Mouse (Mus musculus) cerebellum, postnatal 10 days (tissue): ENCODE data around the gene Pphln1.
"Not testable (repeated sequence)": the region's sequence is repeated elsewhere in the genome, so short reads cannot be mapped to it uniquely, and the experiment has no call there.

ENCODE experiments used
- DNase-seq, 2 experiments: peaks; one replicate each; pipeline ENCODE4 v3.0.0; 2021; ENCODE audit warnings: mixed read lengths in 2 of 2

Pphln1 gene

DNA sequence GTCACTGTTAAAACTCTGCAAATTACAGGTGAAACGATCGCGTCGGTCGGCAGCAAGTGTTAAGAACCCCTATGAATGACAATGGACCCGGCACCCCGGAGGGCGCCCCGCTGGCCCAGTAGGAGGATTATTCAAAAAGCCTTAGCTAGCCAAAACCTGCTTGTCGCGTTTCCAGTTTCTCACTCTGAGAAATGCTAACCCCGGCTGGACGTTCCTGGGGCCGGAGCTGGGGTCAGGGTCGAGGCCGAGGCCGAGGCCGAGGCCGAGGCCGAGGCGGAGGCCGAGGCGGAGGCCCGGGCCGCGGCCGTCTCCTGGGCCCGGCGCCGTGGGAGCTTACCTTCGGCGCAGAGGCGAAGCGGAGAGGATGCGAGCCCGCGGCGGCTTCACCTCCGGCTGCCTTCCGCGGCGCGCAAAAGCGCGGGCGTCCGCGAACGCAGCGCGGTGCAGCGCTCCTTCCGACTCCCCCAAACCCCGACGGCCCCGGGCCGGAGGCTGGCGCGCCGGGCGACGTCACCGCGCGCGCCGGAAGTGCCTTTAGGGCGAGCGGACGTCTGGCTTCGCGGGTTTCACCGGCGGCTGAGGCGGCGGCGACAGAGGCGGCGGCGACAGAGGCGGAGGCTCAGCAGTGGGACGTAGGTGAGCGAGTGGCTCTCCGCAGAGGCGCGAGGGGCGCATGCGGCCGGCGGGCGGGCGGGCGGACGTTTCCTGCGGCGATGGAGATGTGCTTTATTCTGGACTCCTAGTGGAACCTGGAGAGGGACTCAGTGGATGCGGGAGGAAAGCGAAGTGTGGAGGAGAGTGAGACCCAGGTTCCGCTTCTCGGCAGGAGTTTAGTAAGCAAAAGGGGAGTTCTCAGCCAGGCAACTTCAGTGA, at the start of gene Pphln1, which contains the start of gene Zcrb1:
TSS of gene Pphln1 (plus strand) at position 525 of the 873 bp plus-strand sequence.
TSS of gene Zcrb1 (minus strand) at position 509 of the 873 bp plus-strand sequence.
- DNase-seq, result peak; percentile 91 to 93

DNA sequence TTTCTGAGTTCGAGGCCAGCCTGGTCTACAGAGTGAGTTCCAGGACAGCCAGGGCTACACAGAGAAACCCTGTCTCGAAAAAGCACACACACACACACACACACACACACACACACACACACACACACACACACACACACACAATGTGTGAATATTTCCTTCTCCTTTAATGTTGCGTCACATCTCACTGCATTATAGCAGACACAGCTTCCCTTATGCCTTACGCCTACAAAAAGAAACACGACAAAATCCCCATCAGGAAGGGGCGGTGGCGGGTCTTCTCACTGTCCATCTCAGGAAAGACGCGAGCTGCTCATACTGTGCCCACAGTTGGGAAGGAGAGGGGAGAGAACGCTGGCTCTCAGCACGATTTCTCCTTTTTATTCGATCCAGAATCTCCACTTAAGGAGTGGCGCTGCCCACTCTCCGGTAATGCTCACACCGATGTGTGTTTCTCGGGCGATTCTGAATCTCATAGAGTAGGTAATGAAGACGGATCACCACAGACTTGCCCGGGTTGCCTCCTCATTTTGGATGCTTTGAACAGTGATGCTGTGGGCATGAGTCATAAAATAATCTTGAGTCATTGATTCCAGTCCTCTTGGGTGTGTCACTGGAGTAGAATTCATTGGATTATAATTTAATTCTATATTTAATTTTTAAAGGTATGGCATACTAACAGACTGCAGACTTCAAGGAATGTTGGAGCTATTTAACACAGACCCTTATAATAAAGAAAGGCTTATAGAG, 39.6 kb upstream of the Pphln1 start:
- no peak for DNase-seq

DNA sequence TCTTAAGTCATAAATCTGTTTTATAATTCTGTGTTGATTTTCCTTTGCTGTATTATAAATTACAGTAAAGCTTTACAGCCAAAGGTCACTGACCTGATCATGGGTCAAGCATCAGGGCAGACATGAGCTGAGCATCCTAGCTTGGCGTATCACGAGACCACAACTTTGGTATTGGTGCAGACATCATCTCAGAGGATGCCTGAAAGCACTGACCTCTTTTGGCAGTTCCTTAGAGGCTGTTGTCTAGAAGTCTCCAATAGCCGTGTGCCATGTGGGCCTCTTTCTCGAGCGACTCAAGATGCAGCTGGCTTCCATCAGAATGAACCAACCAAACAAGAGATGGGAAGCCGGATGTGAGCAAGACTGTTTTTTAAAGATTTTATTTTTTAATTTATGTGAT, 32.6 kb upstream of the Pphln1 start:
- DNase-seq, result no peak

DNA sequence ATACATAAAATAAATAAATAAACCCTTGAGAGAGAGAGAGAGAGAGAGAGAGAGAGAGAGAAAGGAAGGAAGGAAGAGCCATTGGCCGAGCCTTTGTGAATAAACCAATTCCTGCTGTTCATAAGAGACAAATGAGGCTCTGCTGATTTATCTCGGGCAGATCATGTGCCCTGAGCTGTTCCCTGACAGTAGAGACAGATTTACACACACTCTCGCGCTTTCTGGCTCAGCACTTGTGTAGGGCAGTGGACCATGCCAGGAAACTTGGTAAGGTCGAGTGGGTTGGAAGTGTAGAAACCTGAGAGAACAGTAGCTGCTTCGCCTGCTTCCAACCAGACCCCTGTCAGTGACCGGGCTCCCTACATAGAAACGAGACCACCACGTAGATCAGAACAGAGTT, 29.6 kb upstream of the Pphln1 start:
- no peak for DNase-seq

DNA sequence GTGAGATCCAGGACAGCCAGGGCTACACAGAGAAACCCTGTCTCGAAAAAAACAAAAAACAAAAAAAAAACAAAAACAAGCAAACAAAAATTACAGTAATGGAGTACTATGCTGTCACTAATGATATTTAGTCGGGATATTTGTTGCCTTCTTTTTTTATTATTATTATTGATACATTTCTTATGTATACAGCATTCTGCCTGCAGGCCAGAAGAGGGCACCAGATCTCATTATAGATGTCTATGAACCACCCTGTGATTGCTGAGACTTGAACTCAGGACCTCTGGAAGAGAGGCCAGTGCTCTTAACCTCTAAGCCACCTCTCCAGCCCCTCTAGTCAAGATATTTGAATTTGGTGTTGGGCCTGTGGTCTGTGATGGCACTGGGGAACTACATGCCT, 26.3 kb upstream of the Pphln1 start:
- no peak for DNase-seq

DNA sequence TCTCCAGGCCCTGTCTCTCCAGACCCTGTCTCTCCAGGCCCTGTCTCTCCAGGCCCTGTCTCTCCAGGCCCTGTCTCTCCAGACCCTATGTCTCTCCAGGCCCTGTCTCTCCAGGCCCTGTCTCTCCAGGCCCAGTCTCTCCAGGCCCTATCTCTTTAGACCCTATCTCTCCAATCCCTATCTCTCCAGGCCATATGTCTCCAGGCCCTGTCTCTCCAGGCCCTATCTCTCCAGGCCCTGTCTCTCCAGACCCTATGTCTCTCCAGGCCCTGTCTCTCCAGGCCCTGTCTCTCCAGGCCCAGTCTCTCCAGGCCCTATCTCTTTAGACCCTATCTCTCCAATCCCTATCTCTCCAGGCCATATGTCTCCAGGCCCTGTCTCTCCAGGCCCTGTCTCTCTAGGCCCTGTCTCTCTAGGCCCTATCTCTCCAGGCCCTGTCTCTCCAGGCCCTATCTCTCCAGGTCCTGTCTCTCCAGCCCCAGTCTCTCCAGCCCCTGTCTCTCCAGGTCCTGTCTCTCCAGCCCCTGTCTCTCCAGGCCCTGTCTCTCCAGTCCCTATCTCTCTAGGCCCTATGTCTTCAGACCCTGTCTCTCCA, 25.5 kb upstream of the Pphln1 start:
- DNase-seq, result not testable (repeated sequence)

DNA sequence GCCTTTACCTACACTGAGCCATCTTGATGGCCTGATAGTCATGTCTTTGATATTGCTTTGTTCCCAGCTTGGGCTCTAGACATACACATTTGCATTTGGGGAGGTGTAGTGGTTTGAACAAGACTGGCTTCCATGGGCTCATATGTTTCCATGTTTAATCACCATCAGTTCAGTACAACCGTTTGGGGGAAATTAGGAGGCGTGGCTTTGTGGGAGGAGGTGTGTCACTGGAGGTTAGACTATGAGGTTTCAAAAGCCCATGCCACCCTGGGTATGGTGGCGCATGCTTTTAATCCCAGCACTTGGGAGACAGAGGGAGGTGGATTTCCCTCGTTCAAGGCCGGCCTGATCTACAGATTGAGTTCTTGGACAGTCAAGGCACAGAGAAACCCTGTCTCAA, 22.5 kb upstream of the Pphln1 start:
- no peak for DNase-seq

DNA sequence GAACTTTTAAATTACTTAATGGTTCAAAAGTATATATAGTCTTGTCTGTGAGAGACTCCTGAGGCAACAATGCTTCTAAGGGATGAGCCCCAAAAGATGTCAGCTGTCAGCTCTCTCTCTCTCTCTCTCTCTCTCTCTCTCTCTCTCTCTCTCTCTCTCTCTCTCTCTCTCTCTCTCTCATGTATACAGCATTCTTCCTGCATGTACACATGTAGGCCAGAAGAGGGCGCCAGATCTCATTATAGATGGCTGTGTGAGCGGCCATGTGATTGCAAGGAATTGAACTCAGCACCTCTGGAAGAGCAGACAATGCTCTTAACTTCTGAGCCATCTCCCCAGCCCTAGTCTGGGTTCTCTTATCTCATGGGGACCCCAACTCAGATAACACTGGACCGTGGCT, 19.0 kb upstream of the Pphln1 start:
- no peak for DNase-seq

DNA sequence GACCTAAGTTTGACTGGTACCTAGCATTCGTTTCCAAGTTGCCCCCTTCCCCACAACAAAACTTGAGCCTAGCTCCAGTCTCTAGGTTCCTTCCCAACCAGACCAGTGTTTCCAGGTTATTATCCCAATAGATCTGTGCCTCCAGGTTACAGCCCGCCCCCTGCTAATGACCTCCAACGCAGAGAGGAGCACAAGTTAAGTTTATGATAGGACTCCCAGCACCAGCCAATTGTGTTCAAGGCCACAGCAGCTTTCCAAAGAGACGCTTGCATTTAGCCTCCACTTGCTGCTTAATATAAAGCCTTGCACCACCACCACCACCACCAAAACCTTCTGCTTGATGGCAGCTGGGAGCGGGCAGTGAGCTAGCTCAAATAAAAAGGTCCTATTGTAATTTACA, 16.8 kb upstream of the Pphln1 start:
- DNase-seq, result no peak

DNA sequence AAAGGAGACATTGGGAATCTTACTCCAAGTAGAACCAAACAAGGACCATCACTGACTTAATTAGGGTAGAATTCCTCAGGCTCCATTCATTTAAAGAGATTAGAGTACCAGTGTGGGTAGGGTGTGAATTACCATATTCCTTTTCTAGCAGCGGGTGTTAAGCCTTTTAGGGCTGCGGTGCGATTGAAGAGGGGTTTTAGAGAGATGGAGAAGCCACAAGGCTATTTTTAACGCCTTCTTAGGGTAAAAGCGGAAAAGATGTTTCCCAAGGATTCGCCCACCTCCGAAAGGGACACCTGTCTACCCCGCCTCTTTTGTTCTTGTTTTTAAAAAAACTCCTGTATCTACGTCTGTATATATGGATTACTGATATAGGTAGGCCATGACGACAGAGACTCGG, 881 bp upstream of the Pphln1 start:
- DNase-seq, result peak in 1 of 2 experiments; percentile 13

DNA sequence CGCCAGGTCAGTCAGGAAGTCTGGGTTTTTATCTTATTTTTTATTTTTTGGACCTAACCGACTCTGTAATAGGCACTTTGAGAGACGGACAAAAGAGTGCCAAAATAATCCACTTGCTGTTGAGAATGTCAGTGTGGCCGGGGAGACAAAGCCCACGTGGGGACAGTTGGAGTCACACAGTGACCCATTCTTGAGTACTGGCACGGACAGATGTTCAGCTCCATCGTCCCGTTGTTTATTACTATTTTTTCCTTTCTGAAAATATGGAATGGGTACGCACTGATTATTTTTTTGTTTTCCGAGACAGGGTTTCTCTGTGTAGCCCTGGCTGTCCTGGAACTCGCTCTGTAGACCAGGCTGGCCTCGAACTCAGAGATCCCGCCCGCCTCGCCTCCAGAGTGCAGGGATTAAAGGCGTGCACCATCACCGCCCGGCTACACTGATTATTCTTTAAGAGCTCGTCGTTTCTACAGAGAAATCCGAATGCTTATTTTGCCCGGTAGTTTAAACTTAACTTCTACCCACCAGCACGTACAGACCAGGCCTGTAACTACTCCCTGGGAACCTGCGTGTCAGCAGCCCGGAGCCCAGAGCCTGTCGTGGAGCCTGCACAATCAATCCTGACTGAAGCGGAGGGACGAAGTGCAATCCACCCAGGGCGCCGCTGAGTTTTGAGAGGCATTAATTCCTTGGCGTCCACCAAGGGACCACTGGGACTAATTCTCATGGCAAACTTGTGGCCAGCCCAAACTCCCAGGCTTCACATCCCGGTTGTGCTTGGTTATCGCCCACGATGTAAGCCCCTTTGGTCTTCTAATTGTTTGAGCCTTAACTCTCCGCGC, 770 bp downstream of the Pphln1 start:
- DNase-seq, result peak; percentile 18 to 26

DNA sequence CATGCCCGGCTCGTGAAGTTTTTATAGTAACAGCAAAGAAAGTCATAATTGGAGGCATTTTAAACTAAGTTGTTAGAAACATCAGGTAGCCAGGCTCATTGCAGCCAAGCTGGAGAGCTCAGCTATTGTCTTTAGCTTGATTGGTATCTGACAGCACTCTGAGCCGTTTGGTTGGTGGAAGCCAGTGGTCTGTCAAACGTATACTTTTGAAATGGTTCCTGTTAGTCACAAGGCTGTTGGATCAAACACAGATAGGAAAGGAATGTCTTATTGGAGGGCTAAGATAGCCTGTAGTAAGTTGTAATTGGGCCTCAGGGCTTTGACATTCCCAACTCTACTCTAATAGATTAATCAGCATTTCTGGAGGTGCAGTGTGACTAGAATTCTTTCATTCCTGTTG, 3.3 kb downstream of the Pphln1 start:
- no peak for DNase-seq

DNA sequence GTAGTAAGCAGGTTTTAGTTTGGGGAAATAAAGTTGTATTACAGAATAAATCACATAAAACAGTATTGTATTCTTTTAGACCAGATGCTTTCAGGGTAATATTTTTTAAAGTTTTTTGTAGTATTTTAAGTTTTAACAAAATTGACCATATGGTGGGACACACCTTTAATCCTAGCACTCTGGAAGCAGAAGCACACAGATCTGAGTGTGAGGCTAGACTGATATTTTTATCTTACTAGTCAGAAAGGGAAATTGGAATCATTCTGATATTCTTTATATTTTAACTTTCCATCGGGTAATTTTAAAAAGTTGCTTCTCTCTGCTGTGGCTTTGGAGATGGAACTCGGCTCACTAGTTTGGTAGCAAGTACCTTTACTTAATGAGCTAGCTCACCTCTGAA, 4.6 kb downstream of the Pphln1 start:
- no peak for DNase-seq

DNA sequence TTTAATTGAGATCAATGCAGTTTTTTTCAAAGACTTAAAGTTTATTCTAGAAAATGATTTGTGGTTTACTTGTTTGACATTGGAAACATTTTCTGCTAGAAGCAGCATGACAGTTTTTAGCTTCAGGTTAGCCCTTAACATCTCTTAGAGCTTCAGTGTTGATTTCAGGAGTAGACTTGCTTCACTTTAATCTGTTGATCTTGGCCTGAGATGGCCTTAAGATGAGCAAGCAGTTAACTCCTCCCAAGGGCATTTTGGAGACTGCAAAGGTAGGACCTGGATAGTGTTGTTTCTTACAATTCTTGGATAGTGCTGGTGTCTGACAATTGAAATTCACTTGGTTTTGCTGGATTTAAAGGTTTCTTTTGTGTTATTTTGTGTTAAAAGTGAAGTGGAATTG, 6.7 kb downstream of the Pphln1 start:
- DNase-seq, result no peak

DNA sequence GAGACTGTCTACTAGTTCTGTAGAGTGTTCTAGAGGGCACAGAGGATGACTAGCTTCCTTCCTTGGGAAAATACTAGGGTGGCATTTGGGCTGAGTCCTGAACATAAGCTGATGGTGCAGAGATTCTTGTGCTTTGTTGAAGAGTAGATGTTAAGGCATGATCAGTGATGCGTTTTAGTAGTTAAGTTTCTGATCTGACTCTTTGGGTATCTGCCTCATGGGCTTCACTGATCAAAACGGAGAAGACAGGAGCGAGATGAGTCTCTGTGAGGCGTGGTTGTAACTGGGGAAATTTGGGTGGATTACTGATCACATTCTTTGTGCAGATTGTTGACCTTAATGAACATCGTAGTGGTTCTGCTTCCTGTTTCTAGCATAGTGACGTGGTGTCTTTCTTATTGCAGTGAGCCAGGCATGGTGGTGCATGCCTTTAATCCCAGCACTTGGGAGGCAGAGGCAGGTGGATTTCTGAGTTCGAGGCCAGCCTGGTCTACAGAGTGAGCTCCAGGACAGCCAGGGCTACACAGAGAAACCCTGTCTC, 7.4 kb downstream of the Pphln1 start:
- no peak for DNase-seq

DNA sequence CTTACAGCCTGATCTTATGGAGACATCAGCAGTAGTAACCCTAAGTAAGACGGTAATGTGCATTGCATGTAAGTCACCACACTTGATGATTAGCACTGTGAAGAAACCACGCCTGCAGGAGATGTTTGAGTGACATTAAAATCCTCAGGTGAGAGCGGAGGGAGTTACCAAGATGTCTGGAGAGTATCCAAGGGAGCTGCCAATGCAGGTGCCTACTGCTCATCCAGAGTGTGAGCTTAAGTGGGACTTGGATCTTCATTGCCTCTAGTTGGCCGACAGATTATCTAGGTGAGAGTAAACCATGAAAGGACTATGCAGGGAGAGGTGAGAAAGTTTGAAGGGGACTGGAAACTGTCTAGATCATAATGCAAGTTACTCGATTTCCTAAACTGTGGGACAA, 8.3 kb downstream of the Pphln1 start:
- no peak for DNase-seq

DNA sequence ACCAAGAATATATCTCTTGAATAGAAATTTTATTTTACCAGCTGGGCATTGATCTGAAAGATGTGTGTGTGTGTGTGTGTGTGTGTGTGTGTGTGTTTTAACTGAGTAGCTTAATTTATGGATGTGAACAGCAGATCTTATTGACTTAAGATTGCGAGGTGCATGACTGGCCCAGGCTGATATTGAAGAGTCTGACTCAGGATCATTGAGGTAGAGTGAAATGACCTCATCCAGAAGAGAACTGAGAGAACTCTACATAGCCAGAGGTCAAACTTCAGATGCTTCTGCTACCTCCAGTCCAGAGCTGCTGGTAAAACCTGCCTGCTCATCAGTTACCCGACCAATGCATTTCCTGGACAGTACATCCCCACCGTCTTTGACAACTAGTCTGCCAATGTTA, 14.3 kb downstream of the Pphln1 start:
- no peak for DNase-seq

DNA sequence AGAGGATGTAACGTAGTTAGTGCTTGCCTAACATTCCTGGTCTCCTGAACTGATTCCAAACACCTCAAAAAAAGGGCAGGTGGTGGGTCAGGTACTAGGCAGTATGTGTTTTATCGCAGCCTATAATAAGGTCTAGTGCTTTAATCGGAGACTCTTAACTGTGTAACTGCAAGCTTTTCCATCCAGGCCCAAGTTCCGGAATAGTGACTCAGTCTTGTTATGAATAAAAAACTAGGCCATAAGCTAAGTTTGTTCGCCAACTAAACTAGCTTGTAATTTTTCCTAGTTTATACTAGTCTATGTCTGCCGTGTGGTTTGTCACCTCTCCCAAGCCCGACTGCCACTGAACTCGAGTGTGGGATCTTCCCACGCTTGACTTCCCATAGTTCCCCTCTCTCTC, 16.3 kb downstream of the Pphln1 start:
- DNase-seq, result no peak

DNA sequence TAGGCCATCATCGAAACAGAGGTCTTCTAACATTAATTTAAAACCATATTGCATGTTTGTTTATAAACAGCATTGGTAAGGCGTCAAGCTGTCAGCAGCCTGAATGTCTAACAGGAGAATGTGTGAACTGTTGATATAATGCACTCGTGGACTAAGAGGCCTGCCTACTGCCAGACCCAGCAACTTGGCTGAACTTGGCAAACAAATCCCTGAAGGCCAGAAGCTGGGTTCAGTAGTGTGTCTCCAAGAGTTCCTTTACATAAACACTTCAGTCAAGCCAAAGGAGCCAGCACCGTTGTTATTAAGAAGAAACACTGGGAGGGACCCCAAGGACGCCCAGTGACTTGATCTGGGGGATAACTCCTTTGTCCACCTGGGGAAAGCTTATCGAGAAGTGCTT, 18.1 kb downstream of the Pphln1 start:
- no peak for DNase-seq

DNA sequence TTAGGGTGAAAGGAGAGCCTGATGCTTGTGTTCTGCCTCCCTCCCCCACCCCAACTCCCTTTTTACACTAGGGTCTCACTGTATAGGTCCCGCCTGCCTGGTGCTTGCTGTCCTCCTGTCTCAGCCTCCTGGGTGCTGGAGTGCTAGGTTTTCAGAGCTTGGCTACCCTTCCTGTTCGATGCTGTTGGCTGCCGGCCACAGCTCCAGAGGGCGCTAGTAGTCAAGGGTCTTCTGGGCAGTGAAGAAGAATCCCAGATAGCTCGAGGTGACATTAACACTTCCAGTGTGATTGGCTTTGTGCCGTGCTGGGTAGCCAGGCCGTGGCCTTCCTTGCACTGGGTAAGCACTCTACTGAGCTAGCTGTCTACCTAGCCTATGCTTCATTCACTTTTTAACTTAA, 22.4 kb downstream of the Pphln1 start:
- DNase-seq, result peak; percentile 31 to 39

DNA sequence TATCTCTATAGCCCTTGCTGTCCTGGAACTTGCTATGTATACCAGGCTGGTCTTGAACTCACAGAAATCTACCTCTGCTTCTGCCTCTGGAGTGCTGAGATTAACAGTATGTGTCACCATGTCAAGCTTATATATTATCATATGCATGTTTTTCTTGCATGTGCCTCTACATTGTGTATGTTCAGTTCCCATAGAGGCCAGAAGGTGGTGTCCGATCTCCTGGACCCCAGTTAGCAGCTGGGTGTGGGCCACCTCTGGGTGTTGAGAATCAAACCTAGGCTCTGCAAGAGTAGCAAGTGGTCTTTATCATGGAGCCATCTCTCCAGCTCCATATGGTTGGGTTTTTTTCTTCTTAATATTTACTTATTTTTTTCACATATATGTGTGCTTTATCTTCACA, 24.4 kb downstream of the Pphln1 start:
- DNase-seq, result no peak

DNA sequence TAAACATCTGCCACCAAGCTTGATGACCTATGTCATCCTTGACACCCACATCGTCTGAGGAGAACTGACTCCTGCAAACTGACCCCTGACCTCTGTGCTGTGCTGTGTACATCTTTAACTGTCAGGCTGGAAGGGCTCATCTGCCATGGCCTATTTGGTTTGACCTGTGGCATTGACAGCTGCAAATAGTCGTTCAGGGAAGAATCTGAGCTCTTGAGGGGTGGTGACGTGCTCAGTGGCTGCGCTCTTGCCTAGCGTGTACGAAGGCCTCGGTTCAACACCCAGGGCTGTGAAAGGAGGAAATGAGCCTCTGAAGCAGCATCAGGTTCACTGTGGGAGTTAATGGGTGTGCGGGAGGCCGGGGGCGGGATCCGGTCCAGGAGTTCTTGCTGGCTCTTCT, 35.7 kb downstream of the Pphln1 start:
- DNase-seq, result no peak

DNA sequence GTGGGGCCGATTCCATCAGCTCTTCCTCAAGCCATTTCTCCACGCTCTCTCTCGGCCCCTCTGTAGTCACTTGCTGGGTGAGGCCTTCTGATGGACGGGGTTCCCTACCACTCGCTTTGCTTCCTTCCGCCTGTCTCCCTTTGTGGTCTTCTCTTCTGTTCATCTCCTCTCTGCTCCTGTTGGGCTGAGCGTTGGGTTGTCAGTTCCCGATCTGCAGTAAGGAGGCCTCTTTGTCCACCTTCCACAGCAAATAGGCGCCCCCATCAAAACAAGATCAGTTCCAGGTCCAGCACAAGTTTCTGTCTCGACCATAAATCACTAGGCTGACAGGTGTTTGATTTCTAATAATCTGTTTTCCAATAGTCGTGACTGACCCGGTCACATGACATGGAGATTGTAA, 37.8 kb downstream of the Pphln1 start:
- no peak for DNase-seq
